Mouse (Mus musculus): ENCODE data around the gene Ifnar2. TPM values are rescaled to one million over a fixed set of nuclear protein-coding genes. Genes with fewer than 3 reads are reported as not detected.

Ifnar2 gene
- polyA plus RNA-seq, 1 experiment from 2014 or later, result 34.0 TPM

DNA sequence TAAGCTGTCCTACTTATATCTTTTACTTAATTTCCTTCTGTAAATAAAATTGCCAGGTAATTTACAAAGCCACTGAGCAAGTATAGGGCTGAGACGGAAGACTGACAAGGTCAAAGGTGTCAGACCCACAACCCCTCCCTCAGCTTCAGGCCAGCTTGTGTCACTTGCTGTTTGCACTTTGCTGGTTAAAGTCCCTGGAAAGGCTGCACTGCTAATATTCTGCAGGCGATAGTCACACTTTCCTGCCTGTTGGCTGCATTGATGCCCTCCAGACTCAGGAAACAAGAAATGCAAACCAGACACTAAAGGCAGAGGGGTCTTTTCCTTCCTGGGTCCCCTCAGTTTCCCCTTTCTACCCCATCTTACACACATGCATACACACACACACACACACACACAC is 10.6 kb upstream of the Ifnar2 start:
- Histone ChIP-seq H3K9ac (no peak overlapping the region), H3K4me3 (no peak overlapping the region), H3K27ac (no peak overlapping the region), H3K27me3 (peaks cover 9% of the 10 kb centered on the region; the same call in 1 of the 2 replicates), H3K4me1 (no peaks in the 10 kb centered on the region), H3K9me3 (replicated peaks) (no peaks in the 10 kb centered on the region), H3K36me3 (no peaks in the 10 kb centered on the region), H3K4me2 (replicated peaks) (no peak overlapping the region)
- ATAC-seq (ENCODE audit: low FRiP score), result no peak
- WGBS, result 69% methylated on average over 2 of the region's 2 CpGs

DNA sequence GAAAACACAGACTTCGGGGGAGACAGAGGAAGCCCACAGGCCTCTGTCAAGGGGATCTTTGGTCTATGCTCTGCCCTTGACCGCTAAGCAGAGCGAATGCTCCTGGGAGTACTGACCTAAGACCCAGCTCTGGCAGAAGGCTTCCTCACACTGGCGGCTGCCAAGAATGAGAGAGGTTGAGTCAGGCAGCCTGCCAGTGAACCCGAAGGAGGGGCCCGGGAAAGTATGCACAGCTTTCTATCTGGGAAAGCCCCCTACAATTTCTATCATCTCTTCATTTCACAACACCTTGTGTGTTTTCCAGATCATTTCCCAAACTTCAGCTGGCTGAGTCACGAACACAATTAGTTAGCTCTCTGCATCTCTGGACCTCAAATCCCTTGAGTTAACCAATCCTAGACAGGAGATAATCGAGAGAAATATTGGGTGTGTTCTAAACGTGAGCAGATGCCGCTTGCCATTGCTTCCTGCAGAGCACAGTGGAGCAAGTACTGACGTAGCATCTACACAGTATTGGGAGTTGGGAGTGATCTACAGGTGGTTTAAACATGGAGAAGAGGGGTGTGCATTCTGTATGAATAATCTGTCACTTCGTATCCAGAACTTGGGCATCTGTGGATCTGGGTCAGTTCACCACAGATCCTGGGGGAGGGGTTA is 9.8 kb upstream of the Ifnar2 start:
- WGBS, result 70% methylated on average over 12 of the region's 12 CpGs
- H3K36me3 ChIP-seq, result no peaks in the 10 kb centered on the region
- ATAC-seq (ENCODE audit: low FRiP score), result no peak
- no peak overlapping the region for H3K4me2 ChIP-seq (replicated peaks)
- no peaks in the 10 kb centered on the region for H3K9me3 ChIP-seq (replicated peaks)
- H3K27me3 ChIP-seq, result peaks cover 6% of the 10 kb centered on the region; the same call in 1 of the 2 replicates
- no peak overlapping the region for H3K27ac ChIP-seq
- no peak overlapping the region for H3K9ac ChIP-seq
- H3K4me1 ChIP-seq, result no peaks in the 10 kb centered on the region
- H3K4me3 ChIP-seq, result no peak overlapping the region

GRCm38 (mm10) chr16:91363483-91363882 is 9.1 kb upstream of the Ifnar2 start:
- no peak overlapping the region for H3K4me3 ChIP-seq
- no peak overlapping the region for H3K27ac ChIP-seq
- ATAC-seq (ENCODE audit: low FRiP score), result no peak
- no peaks in the 10 kb centered on the region for H3K36me3 ChIP-seq
- 27% methylated on average over 3 of the region's 3 CpGs for WGBS
- no peak overlapping the region for H3K4me2 ChIP-seq (replicated peaks)
- H3K9ac ChIP-seq, result no peak overlapping the region
- H3K9me3 ChIP-seq (replicated peaks), result no peaks in the 10 kb centered on the region
- H3K4me1 ChIP-seq, result no peaks in the 10 kb centered on the region
- H3K27me3 ChIP-seq, result 0 out of 2 replicates have a peak, but pooled peaks cover 3% of the 10 kb centered on the region

- Histone ChIP-seq H3K36me3 (no peaks in the 10 kb centered on the region), H3K9me3 (replicated peaks) (no peaks in the 10 kb centered on the region)
- ATAC-seq (ENCODE audit: low FRiP score), result no peak
These were observed 6.0 kb upstream of the Ifnar2 start for GRCm38 (mm10) chr16:91366567-91366966.

GRCm38 (mm10) chr16:91367066-91367465 is 5.5 kb upstream of the Ifnar2 start:
- no peak overlapping the region for H3K27ac ChIP-seq
- no peaks in the 10 kb centered on the region for H3K4me1 ChIP-seq
- H3K27me3 ChIP-seq, result no peaks in the 10 kb centered on the region
- H3K4me2 ChIP-seq (replicated peaks), result no peak overlapping the region
- no peak overlapping the region for H3K4me3 ChIP-seq
- ATAC-seq (ENCODE audit: low FRiP score), result no peak
- no peaks in the 10 kb centered on the region for H3K36me3 ChIP-seq
- no peaks in the 10 kb centered on the region for H3K9me3 ChIP-seq (replicated peaks)
- WGBS, result 83% methylated on average over 2 of the region's 2 CpGs
- no peak overlapping the region for H3K9ac ChIP-seq

More at GRCm38 (mm10) chr16:91366567-91366966, 6.0 kb upstream of the Ifnar2 start:
- H3K4me1 ChIP-seq, result no peaks in the 10 kb centered on the region
- H3K27me3 ChIP-seq, result 0 out of 2 replicates have a peak, but pooled peaks cover under 1% of the 10 kb centered on the region
- H3K27ac ChIP-seq, result no peak overlapping the region
- H3K4me3 ChIP-seq, result no peak overlapping the region
- no peak overlapping the region for H3K4me2 ChIP-seq (replicated peaks)
- H3K9ac ChIP-seq, result no peak overlapping the region

GRCm38 (mm10) chr16:91373473-91374252 is 1.1 kb downstream of the Ifnar2 start:
- no peak; the same call in 1 of the 2 replicates for ATAC-seq (ENCODE audit: low FRiP score)
- Histone ChIP-seq H3K4me3 (peak overlapping the region; percentile 77), H3K4me2 (replicated peaks) (peak overlapping the region; percentile 76), H3K27me3 (no peaks in the 10 kb centered on the region), H3K36me3 (no peaks in the 10 kb centered on the region), H3K27ac (peak overlapping the region; percentile 95), H3K9me3 (replicated peaks) (no peaks in the 10 kb centered on the region), H3K9ac (peak overlapping the region; percentile 87), H3K4me1 (peaks cover 15% of the 10 kb centered on the region)
- WGBS, result 45% methylated on average over 13 of the region's 13 CpGs

GRCm38 (mm10) chr16:91374253-91374634 is 1.7 kb downstream of the Ifnar2 start:
- 91% methylated on average over 3 of the region's 3 CpGs for WGBS
- Histone ChIP-seq H3K4me2 (replicated peaks) (no peak overlapping the region), H3K9ac (no peak overlapping the region), H3K27me3 (no peaks in the 10 kb centered on the region), H3K9me3 (replicated peaks) (no peaks in the 10 kb centered on the region), H3K36me3 (no peaks in the 10 kb centered on the region), H3K4me3 (no peak overlapping the region), H3K27ac (no peak overlapping the region), H3K4me1 (peaks cover 19% of the 10 kb centered on the region)
- ATAC-seq (ENCODE audit: low FRiP score), result no peak

GRCm38 (mm10) chr16:91376701-91377100 is 4.1 kb downstream of the Ifnar2 start:
- no peak overlapping the region for H3K4me3 ChIP-seq
- H3K36me3 ChIP-seq, result no peaks in the 10 kb centered on the region
- peaks cover 19% of the 10 kb centered on the region for H3K4me1 ChIP-seq
- H3K27me3 ChIP-seq, result no peaks in the 10 kb centered on the region
- 90% methylated on average over 10 of the region's 10 CpGs for WGBS
- no peak overlapping the region for H3K9ac ChIP-seq
- no peak for ATAC-seq (ENCODE audit: low FRiP score)
- H3K27ac ChIP-seq, result no peak overlapping the region
- H3K9me3 ChIP-seq (replicated peaks), result no peaks in the 10 kb centered on the region
- H3K4me2 ChIP-seq (replicated peaks), result no peak overlapping the region

DNA sequence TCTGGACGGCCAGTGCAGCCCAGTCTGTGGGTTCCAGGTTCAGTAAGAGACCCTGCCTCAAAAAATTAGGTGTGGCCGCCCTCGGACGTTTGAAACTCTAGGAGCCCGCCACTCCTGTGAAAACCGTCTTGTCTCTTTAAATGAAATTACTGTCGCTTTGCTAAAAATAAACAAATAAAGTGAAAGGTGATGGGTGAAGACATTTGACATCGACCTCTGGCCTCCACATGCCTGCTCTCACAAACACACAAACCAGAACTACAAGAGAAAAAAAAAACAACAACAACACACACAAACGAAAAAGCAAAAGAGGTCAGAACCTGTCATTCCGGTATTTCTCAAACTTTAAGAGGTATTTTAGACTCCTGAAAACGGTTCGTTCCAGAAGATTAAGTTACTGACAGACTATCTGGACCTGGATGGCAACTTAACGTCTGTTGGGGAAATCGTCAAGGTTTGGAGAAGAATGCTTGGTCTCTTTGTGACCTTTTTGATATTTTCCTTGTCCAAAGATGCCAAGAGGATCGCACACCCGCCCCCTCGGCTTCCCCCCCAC is 5.9 kb downstream of the Ifnar2 start:
- Histone ChIP-seq H3K9ac (0 out of 2 replicates have a peak overlapping the region, but pooled peaks have one; percentile 13), H3K4me3 (no peak overlapping the region)
- WGBS, result 52% methylated on average over 17 of the region's 17 CpGs

GRCm38 (mm10) chr16:91378991-91379390 is 6.4 kb downstream of the Ifnar2 start:
- Histone ChIP-seq H3K4me3 (no peak overlapping the region), H3K27ac (peak overlapping the region; percentile 62), H3K9me3 (replicated peaks) (no peaks in the 10 kb centered on the region), H3K4me1 (peaks cover 9% of the 10 kb centered on the region), H3K9ac (0 out of 2 replicates have a peak overlapping the region, but pooled peaks have one; percentile 13), H3K36me3 (peaks cover under 1% of the 10 kb centered on the region; the same call in 1 of the 2 replicates), H3K27me3 (no peaks in the 10 kb centered on the region), H3K4me2 (replicated peaks) (0 out of 2 replicates have a peak overlapping the region, but pooled peaks have one; percentile 15)
- WGBS, result 27% methylated on average over 9 of the region's 9 CpGs
- ATAC-seq (ENCODE audit: low FRiP score), result peak; percentile 56; the same call in 1 of the 2 replicates

More for the DNA sequence above, 5.9 kb downstream of the Ifnar2 start:
- Histone ChIP-seq H3K4me1 (peaks cover 14% of the 10 kb centered on the region), H3K27ac (peak overlapping the region; percentile 52; the same call in 1 of the 2 replicates), H3K9me3 (replicated peaks) (no peaks in the 10 kb centered on the region), H3K36me3 (no peaks in the 10 kb centered on the region), H3K27me3 (no peaks in the 10 kb centered on the region), H3K4me2 (replicated peaks) (0 out of 2 replicates have a peak overlapping the region, but pooled peaks have one; percentile 15)
- no peak for ATAC-seq (ENCODE audit: low FRiP score)

DNA sequence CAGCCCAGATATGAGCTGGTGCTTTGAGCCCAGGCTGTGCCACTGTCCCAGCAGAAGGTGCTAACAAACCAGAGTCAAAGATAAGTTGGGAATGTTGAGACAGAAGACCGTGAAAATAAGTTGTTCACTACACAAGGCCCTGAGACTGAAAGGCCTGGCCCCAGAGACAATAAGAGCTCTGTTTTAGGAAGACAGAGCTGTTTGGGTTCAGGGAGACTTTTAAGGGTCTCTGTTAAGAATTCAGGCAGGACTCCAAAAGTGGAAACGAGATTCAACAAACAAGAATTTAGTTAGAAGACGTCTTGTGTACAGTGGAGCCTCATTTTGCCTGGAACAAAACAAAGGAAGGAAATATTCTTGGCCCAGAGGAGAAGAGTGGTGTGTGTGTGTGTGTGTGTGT is 6.8 kb downstream of the Ifnar2 start:
- ATAC-seq (ENCODE audit: low FRiP score), result peak; percentile 43; the same call in 1 of the 2 replicates
- Histone ChIP-seq H3K9me3 (replicated peaks) (no peaks in the 10 kb centered on the region), H3K4me1 (peaks cover 6% of the 10 kb centered on the region), H3K4me2 (replicated peaks) (no peak overlapping the region), H3K27me3 (no peaks in the 10 kb centered on the region), H3K27ac (peak overlapping the region; percentile 62; the same call in 1 of the 2 replicates), H3K4me3 (no peak overlapping the region), H3K9ac (no peak overlapping the region), H3K36me3 (peaks cover 5% of the 10 kb centered on the region; the same call in 1 of the 2 replicates)
- WGBS, result 64% methylated on average over 3 of the region's 3 CpGs

GRCm38 (mm10) chr16:91380151-91380550 is 7.6 kb downstream of the Ifnar2 start:
- Histone ChIP-seq H3K9me3 (replicated peaks) (no peaks in the 10 kb centered on the region), H3K27me3 (no peaks in the 10 kb centered on the region), H3K27ac (no peak overlapping the region), H3K4me1 (peaks cover 6% of the 10 kb centered on the region), H3K4me3 (no peak overlapping the region), H3K36me3 (peaks cover 10% of the 10 kb centered on the region), H3K4me2 (replicated peaks) (no peak overlapping the region), H3K9ac (no peak overlapping the region)
- no peak for ATAC-seq (ENCODE audit: low FRiP score)
- WGBS, result 88% methylated on average over 5 of the region's 5 CpGs
